Mouse (Mus musculus): ENCODE data around the gene Sik1. TPM values are rescaled to one million over a fixed set of nuclear protein-coding genes. Genes with fewer than 3 reads are reported as not detected.

The Sik1 gene
- total and polyA plus RNA-seq, 3 experiments: 17.1 to 56.9 (median 36.7) TPM

DNA sequence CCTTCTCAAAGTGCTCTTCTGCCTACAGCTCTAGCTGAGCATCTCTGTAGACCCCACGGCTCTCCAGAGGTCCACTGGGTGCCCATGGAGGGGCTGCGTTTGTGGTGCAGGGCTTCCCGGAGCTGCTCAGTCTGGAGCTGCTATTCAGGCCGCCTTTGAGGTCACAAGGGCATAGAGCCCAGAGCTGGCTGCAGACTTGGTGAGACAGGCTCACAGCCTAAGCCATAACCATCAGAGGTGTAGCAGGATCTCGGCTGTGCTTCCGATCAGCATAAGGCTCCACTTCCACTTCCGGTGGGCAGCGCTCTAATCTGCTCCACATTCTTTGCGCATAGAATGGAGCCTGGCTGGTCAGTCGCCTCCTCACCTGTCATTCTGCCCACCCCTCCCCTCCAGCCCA lies 23.8 kb upstream of the Sik1 start:
- dilution Hi-C loops (cut with MboI; ENCODE audit: extremely low pct_ligation_motif_present, extremely low pct_unique_long_range_greater_than_20kb, low sequenced_read_pairs): no loop called here
- Histone ChIP-seq H3K4me2 (ENCODE audit: insufficient read depth, low read depth, poor library complexity, severe bottlenecking) (no peak overlapping the region), H3K27me3 (replicated peaks) (no peaks in the 10 kb centered on the region)

GRCm38 (mm10) chr17:31877650-31878141 lies 22.1 kb upstream of the Sik1 start:
- Histone ChIP-seq H3K79me2 (replicated peaks; ENCODE audit: control insufficient read depth, extremely low read depth, insufficient read depth, poor library complexity, severe bottlenecking) (no peaks in the 10 kb centered on the region), H3K36me3 (replicated peaks in 1 of 2; ENCODE audit: control insufficient read depth in 1 of 2, insufficient read depth in 1 of 2, low read length in 1 of 2) (peaks cover 0 to 10% of the 10 kb centered on the region in 2 experiments), H3K4me2 (ENCODE audit: insufficient read depth, low read depth, poor library complexity, severe bottlenecking) (peak overlapping the region; percentile 30), H3K27ac (ENCODE audit: insufficient read depth, low read depth) (peak overlapping the region; percentile 88), H3K4me3 (replicated peaks in 1 of 3; ENCODE audit: low read depth in 2 of 3, low read length in 2 of 3, poor library complexity in 1 of 3) (no peak overlapping the region), H3K4me1 (ENCODE audit: control insufficient read depth in 1 of 2, insufficient read depth in 2 of 2) (peaks cover 58 to 70% of the 10 kb centered on the region in 2 experiments), H3K27me3 (replicated peaks) (no peaks in the 10 kb centered on the region), H3K9me3 (replicated peaks; ENCODE audit: low read length) (peaks cover 9% of the 10 kb centered on the region), H3K9ac (ENCODE audit: insufficient read depth, low read depth) (peak overlapping the region; percentile 34; the same call in 1 of the 2 replicates)
- TF ChIP-seq MAFK (IDR thresholded peaks at IDR 0.05; ENCODE audit: insufficient replicate concordance, low read length) (0 out of 2 replicates have a peak, but pooled peaks have one; percentile 18), CHD2 (IDR thresholded peaks at IDR 0.05; ENCODE audit: low read length) (peak; percentile 57), ETS1 (conservative IDR thresholded peaks at IDR 0.05; ENCODE audit: low read depth, low read length) (peak; percentile 77), RCOR1 (conservative IDR thresholded peaks at IDR 0.05; ENCODE audit: low read depth, low read length) (0 out of 2 replicates have a peak, but pooled peaks have one; percentile 53), IRF4 (IDR thresholded peaks at IDR 0.05; ENCODE audit: low read depth, low read length) (peak; percentile 17; the same call in 1 of the 2 replicates), POLR2AphosphoS2 (IDR thresholded peaks at IDR 0.05; ENCODE audit: low read depth, low read length) (0 out of 2 replicates have a peak, but pooled peaks have one; percentile 57), EP300 (IDR thresholded peaks at IDR 0.05; ENCODE audit: low read length) (peak; percentile 61; the same call in 1 of the 2 replicates), MYC (IDR thresholded peaks at IDR 0.05; ENCODE audit: low read depth, low read length) (0 out of 2 replicates have a peak, but pooled peaks have one; percentile 4), SIN3A (IDR thresholded peaks at IDR 0.05; ENCODE audit: low read length) (0 out of 2 replicates have a peak, but pooled peaks have one; percentile 12), MAX (IDR thresholded peaks at IDR 0.05; ENCODE audit: low read length) (peak; percentile 63), BHLHE40 (IDR thresholded peaks at IDR 0.05; ENCODE audit: low read depth, low read length) (peak; percentile 48; the same call in 1 of the 2 replicates), TCF12 (IDR thresholded peaks at IDR 0.05; ENCODE audit: low read depth, low read length) (peak; percentile 74), MEF2A (IDR thresholded peaks at IDR 0.05; ENCODE audit: borderline replicate concordance, low read depth, low read length) (no peak), UBTF (IDR thresholded peaks at IDR 0.05; ENCODE audit: low read depth, low read length) (no peak), GABPA (IDR thresholded peaks at IDR 0.05; ENCODE audit: insufficient replicate concordance, low read depth, low read length) (no peak)
- dilution Hi-C loops (cut with MboI; ENCODE audit: extremely low pct_ligation_motif_present, extremely low pct_unique_long_range_greater_than_20kb, low sequenced_read_pairs) (no loop called here), in situ Hi-C loops (cut with MboI; ENCODE audit: low pct_ligation_motif_present, low pct_unique_long_range_greater_than_20kb, low sequenced_read_pairs) (no loop called here)
- peak; percentile 69 for DNase-seq (ENCODE audit: extremely low read depth)

More for the DNA sequence above, 23.8 kb upstream of the Sik1 start:
- no peaks in the 10 kb centered on the region for H3K79me2 ChIP-seq (replicated peaks; ENCODE audit: control insufficient read depth, extremely low read depth, insufficient read depth, poor library complexity, severe bottlenecking)
- peaks cover 0 to 7% of the 10 kb centered on the region in 2 experiments for H3K36me3 ChIP-seq (replicated peaks in 1 of 2; ENCODE audit: control insufficient read depth in 1 of 2, insufficient read depth in 1 of 2, low read length in 1 of 2)
- no peak overlapping the region for H3K27ac ChIP-seq (ENCODE audit: insufficient read depth, low read depth)
- TF ChIP-seq ZKSCAN1 (IDR thresholded peaks at IDR 0.05; ENCODE audit: borderline replicate concordance, low read depth, low read length): no peak
- in situ Hi-C loops (cut with MboI; ENCODE audit: low pct_ligation_motif_present, low pct_unique_long_range_greater_than_20kb, low sequenced_read_pairs): no loop called here
- no peak overlapping the region for H3K9ac ChIP-seq (ENCODE audit: insufficient read depth, low read depth)
- H3K9me3 ChIP-seq (replicated peaks; ENCODE audit: low read length): peaks cover 9% of the 10 kb centered on the region
- peaks cover 41 to 53% of the 10 kb centered on the region in 2 experiments for H3K4me1 ChIP-seq (ENCODE audit: control insufficient read depth in 1 of 2, insufficient read depth in 2 of 2)
- no peak overlapping the region for H3K4me3 ChIP-seq (replicated peaks in 1 of 3; ENCODE audit: low read depth in 2 of 3, low read length in 2 of 3, poor library complexity in 1 of 3)
- no peak for DNase-seq (ENCODE audit: extremely low read depth)

Measured in CH12.LX (cell line).